Mouse (Mus musculus): ENCODE data around the gene 2410004B18Rik.

Gene 2410004B18Rik

GRCm38 (mm10) chr3:145929525-145930400 is 8.1 kb upstream of the 2410004B18Rik start:
- no peak for DNase-seq

GRCm38 (mm10) chr3:145933845-145934244 is 4.0 kb upstream of the 2410004B18Rik start:
- DNase-seq: no peak

- peak; percentile 27 for DNase-seq
Measured at GRCm38 (mm10) chr3:145938405-145939349, 863 bp downstream of the 2410004B18Rik start.

- DNase-seq: peak; percentile 46
Measured at GRCm38 (mm10) chr3:145939402-145939801, 1.6 kb downstream of the 2410004B18Rik start.

DNA sequence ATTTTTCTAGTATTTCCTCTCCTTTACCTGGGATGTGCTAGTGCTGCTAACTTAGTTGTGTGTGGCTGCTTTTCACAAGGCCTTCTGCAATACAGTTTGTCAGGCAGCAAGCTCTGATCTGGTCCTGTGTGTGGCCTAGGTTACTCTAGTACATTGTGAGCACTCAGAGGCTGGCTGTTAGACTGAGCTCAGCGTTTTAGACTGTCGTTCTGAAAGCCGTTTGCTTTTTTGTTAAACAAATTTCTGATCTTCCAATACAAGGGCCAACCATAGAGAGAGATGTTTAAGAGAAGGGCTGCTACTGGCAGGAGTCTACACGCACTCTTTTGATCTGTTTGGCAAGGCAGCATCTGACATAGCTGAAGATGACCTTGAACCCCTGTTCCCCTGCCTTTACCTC is 2.2 kb downstream of the 2410004B18Rik start:
- DNase-seq: no peak

DNA sequence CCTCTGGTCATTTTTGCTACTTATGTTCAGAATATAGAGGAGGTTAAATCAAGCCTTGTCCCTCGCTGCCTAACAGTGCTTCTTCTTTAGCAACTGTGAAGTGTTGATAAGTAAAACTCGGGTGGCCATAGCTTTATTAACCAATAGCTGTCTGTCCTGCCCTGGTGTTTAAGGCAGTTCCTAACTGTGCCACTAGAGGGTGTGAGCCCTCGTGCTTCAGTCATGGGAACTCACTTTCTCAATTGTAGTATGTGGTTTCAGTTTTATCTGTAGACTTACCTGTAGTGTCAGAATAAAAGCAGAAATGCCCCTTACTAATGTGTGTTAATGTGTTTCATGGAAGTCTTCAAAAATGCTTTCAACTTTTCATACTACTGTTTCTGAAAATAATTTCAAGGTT is 4.2 kb downstream of the 2410004B18Rik start:
- DNase-seq: peak; percentile 77

GRCm38 (mm10) chr3:145944348-145944747 is 6.5 kb downstream of the 2410004B18Rik start:
- no peak for DNase-seq

DNA sequence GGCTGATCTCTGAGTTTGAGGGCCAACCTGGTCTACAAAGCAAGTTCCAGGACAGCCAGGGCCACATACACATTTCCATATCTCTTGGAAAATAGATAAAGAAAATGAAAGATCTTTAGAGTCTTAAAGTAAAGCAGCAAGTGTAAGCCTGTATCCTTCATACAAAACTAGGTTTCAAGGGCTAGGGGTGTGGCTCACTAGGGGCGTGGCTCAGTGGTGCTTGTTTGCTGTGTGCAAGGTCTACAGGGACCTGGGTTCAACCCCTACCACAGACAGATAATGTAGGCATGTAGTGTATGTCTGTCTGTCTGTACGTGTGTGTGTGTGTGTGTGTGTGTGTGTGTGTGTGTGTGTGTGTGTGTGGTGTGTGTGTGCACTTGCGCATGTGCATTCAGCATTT is 8.1 kb downstream of the 2410004B18Rik start:
- DNase-seq: no peak

- no peak for DNase-seq
Measured at GRCm38 (mm10) chr3:145946654-145947053, 8.8 kb downstream of the 2410004B18Rik start.

- no peak for DNase-seq
Measured at GRCm38 (mm10) chr3:145947539-145948204, 9.9 kb downstream of the 2410004B18Rik start.

- peak; percentile 56 for DNase-seq
Measured at GRCm38 (mm10) chr3:145950034-145950814, 12.4 kb downstream of the 2410004B18Rik start.

- DNase-seq: no peak
Measured at GRCm38 (mm10) chr3:145950815-145951130, 13.0 kb downstream of the 2410004B18Rik start.

DNA sequence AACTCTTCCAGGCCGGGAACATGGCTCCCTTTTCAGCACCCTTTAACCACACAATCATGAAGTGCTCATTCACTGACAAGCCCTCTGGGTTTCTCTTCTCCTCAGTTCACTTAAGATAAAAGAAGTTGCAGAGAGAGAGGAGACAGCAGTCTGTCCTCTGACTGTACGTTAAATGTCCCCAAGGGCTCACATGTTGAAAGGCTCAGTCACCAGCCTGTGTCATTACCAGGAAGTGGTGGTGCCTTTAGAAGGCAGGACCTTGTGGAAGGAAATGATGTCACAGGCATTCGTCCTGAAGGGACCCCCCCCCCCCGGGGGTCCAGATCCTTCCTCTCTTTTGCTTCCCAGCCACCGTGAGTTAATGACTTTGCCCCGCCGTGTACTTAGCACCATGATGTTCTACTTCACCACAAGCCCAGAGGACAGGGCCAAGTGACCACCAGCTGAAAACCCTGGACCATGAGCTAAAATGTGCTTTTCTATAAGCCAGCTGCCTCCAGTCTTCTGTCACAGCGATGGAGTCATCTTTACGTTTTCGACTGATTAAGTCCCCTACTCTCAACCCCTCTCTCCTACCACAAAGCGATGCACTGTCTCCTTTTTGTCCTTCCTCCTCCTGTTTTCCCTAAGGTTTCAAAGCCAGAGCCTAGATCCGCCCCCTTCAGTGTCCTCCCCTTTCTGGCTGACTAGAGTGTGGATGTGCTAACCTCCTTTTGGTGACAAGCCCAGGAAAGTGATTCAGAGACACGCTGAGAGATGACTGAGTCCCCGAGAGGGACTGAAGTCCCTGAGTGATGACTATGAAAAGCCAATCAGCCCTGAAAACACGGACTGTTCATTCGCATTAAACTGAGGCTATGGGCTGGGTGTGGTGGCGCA is 13.7 kb downstream of the 2410004B18Rik start:
- no peak for DNase-seq

DNA sequence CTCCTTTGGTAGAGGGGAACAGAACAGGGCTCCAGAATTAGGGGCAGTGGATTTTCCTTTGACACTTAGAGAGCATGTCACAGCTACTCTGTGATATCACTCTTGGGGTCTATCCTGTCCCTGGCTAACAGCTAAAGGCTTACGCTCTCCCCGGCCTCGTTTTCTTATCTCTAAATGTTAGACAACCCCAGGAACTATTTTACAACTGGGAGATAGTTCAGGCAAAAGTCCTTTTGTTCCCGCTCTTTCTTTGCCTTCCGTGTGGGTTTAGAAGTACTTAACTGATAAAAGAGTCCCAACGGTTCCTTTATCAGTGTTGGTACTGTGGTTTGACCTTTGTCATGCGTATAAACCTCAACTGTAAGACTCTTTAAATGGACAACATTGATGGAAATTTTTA is 15.1 kb downstream of the 2410004B18Rik start:
- DNase-seq: no peak

GRCm38 (mm10) chr3:145953411-145953810 is 15.6 kb downstream of the 2410004B18Rik start:
- no peak for DNase-seq

GRCm38 (mm10) chr3:145959824-145960223 is 22.0 kb downstream of the 2410004B18Rik start:
- no peak for DNase-seq

DNA sequence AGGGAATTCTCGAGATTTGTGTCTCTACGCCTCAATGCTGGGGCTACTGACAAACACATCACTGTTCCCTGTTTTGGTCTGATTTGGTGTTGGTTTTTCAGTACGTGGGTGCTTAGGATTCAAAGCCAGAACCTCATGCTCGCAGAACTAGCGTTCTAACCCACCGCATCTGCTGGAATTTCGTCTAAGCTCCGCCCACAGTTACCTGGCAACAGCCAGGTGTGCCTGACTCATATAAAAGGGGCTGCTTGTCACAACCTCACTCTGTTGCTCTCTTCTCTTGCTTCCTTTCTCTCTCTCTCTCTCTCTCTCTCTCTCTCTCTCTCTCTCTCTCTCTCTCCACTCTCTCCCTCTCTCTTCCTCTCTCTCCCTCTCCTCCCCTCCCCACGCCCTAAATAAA is 24.6 kb downstream of the 2410004B18Rik start:
- DNase-seq: no peak

GRCm38 (mm10) chr3:145963101-145964017 is 25.5 kb downstream of the 2410004B18Rik start:
- no peak for DNase-seq

- peak; percentile 39 for DNase-seq
Measured at GRCm38 (mm10) chr3:145964018-145964387, 26.2 kb downstream of the 2410004B18Rik start.

- DNase-seq: peak; percentile 61
Measured at GRCm38 (mm10) chr3:145964473-145964872, 26.7 kb downstream of the 2410004B18Rik start.
